Mouse (Mus musculus): ENCODE measurements around the gene Fcho2.

Gene Fcho2

DNA sequence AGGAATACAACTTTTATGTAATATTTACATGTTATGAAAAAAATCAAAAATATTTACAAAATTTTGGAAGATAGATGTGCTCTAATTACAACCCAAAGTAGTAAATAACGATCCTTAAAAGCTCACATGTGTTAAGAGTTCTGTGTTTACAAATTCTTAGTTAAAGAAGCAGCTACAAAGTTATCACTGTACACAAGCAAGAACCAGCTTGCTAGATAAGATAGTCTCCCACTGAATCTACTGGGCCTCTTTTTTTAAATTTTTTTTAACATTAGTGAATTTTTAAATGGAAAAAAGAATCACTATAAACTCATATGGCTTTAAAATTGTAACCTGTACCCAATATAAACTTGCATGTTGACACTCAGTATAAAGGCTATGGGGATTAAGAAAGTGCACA, 91.8 kb downstream of the Fcho2 start:
- in situ Hi-C loops (cut with MboI, MseI): no loop called here

DNA sequence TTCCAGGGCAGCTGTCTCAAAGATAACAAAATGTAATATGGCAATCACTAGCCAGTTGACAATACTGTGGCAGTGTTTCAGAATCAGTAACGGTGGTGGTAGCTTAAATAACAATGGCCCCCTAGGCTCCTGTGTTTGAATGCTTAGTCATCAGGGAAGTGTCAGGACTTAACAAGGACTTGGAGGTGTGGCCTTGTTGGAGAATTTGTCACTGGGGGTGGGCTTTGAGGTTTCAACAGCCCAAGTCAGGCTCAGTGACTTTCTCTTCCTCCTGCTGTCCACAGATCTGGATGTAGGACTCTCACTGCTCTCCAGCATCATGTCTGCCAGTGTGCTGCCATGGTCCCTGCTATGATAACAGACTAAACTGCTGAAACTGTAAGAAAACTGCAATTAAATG, 93.0 kb downstream of the Fcho2 start:
- in situ Hi-C loops (cut with MboI, MseI): no loop called here

DNA sequence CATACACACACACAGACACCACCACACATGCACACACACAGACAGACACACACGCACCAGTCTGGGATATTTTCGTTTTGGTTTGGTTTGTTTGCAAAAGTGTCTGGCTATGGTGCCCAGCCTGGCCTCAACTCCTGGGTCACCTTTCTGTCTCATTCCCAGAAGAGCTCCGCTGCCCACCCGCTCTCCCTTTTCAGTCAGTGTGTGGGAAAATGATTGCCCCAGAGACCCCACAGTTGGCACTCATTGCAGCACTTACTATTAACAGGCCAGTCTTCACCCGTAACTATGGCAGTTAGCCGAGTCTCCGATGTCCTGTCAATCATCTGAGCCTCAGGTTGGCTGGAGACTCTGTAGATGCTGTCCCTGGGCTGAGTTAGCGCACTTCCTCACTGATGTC, 99.1 kb downstream of the Fcho2 start:
- in situ Hi-C loops (cut with MboI, MseI): no loop called here

DNA sequence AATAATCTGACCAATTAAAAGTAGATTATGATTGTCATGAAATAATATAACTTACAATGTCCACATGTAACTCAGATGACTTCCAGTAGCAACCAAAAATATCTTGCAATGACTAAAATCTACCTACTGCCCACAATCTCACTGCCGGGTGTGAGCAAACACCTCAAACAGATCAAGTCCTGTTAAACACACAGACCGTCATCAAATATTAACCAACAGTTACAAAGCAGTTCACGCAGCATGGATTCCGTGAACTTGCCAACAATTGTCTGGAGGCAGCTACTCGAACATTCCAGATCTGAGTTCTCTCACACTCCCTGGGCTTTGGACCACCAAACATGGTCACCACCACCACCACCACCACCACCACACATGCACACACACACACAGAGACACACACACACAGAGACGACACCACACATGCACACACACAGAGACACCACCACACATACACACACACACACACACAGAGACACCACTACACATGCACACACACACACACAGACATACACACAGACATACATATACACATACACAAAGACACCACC, 99.7 kb downstream of the Fcho2 start:
- in situ Hi-C loops (cut with MboI, MseI): no loop called here

DNA sequence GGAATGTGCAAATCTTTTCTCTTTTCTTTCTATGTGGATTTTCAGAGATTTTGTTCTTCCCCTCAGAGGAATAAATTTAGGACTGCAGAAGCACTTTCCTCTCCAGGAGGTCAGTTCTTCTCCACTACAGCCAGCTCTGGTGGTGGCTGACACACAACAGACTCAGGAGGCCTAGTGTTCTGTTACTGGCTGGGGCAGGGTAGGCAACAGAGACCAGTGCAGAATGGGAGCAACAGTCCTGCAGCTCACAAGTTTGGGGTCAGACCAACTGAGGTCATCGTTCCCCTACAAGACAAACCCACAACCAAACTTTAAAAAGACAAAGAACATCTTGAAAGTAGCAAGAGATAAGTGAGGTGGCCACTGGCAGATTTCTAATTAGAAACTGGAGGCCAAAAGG, 104.6 kb downstream of the Fcho2 start:
- in situ Hi-C loops (cut with MboI, MseI): no loop called here

DNA sequence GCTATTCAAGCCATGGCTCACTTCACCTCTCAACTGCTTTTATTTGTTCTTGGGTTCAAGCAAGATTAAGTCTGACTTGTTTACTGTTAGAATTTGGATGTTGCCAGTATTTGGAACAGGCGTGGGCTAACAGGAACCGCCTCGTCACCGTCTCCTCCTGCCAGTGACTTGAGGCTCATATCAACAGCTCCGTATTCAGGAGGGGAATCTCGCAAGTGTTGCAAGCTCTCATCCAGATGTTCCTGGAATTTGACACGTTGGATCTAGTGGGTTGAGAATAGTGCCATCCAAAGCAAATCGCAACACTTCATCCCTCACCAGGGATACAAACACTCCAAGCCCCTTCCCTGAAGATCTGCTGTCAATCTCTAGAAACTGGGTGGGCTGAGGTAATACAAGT, 105.0 kb downstream of the Fcho2 start:
- in situ Hi-C loops (cut with MboI, MseI): no loop called here

DNA sequence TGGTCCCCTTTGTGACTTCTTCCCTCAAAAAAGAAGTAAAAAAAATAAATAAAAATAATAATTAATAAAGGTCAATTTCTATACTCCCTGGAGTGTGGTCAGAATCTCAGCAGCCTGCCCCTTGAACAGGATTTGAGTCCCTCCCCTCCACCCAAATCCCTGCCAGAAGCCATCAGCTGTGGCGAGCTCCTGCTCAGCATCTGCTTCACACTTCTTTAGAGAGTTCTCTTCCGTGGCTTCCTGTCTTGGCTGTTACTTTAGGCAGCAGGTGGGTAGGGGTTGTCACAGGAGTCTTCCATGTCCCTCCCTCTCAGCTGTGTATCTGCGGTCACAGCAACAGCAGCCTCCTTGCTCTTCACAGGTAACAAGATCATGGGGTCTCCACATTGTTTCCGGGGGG, 109.7 kb downstream of the Fcho2 start:
- in situ Hi-C loops (cut with MboI, MseI): no loop called here

DNA sequence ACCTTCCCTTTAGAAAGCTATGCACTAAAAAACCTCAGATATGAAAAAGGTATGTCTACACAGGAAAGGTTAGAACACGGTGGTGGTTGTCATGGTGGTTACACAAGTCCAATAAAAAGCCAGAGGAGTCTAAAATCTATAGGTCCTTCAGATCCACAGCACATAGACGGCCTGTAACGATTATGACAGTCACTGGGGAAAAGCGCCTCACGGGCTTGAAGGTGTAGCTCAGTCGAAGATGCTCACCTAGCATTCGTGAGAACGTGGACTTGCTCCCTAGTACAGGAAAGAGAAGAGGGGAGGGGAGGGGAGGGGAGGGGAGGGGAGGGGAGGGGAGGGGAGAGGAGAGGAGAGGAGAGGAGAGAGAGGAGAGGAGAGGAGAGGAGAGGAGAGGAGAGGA, 111.5 kb downstream of the Fcho2 start:
- in situ Hi-C loops (cut with MboI, MseI): loop anchor here in 1 of 2 experiments (5.0 kb wide), 1 partner anchor 364 kb away; no protein-coding TSS in a partner anchor

DNA sequence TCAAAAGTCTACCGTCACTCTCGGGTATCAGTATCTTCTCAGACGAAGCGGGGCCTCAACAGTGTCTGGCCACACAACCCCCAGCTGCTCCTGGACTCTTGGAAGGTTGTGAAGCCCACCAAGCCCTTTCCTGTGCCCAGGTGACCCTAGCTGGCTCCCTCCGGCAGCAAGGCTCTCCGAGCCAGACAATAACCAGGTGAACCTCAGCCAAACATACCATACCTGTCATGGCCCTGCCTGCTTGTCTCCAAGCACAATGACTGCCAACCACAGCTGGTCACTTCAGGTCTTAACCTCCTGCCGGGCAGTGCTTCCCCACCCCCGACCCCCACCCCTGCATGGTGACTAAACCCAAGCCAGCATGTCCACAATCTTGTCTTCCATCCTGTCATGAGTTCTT, 112.9 kb downstream of the Fcho2 start:
- in situ Hi-C loops (cut with MboI, MseI): loop anchor here in 1 of 2 experiments (5.0 kb wide), 1 partner anchor 365 kb away; no protein-coding TSS in a partner anchor

DNA sequence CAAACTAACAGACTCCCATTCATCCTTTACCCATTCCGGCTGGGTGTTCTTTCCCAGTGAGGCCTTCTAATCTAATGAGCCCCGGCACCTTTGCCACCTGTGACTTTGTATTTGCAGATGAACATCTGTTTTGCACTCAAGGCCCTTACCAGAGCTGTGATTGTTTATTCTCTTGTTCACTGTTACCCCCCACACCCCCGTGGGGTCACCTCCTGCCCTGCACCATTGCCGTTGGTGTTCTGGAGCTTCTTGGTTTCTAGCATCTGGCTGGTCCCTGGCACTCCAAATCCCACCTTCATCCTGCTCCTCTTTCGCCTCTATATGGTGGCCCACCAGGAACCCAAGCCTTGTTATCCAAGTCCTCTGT, 114.0 kb downstream of the Fcho2 start:
- in situ Hi-C loops (cut with MboI, MseI): loop anchor here in 1 of 2 experiments (5.0 kb wide), 1 partner anchor 366 kb away; no protein-coding TSS in a partner anchor

DNA sequence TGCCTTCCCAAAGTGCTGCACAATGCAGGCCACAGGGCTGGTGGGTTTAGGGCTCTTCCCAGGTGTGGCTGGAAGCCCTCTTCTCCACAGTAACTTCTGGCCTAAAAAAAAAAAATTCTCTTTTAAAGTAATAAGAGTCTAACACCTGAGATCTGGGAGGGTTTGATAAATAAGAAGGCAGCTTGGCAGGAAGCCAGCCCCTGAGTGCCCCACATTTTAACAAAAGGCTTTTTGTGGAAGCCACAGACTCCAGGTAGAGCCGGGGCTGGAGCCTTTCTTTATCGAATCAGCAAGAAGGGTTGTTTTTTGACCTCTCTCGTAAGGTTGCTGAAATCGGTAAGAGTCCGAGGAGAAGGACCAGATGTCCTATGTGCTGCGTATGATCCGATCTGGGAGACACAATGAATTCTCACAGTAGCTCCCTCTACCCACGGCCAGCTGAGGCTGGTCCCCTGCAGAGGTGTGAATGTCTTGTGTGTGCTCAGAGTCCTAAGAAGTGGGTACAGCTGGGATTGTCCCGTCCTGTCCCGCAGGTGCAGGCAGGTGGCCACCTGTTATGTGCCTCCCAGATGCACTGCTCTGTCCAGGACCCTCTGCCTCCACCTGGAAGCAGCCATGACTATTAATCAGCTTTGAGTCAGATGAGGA, 114.5 kb downstream of the Fcho2 start:
- in situ Hi-C loops (cut with MboI, MseI): loop anchor here in 1 of 2 experiments (5.0 kb wide), 1 partner anchor 367 kb away; no protein-coding TSS in a partner anchor

DNA sequence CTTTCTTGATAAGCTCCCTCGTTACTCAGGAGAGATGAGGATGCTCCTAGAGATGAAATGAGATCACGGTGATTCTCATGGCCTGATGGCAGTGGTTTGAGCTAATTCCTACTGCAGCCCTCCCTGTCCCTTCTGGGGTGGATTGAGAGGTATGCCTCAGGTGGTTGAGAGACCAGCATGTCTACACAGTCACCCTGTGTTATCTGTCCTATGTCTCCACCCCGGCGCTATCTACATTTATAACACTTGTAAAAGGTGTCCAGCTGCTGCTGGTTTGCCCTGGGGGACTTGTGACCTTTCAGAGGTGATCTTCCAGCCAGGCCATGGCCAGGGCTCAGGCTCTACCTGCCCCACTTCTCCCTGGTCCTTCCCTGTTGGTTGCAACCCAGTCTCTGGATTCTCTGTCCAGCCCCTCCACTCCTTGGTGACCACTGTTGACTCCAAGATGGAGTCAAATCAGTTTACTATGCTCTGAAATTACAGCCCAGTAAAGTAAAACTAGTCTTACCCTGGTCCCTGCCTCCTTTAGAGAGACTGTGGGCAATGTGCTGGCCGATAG, 115.2 kb downstream of the Fcho2 start:
- in situ Hi-C loops (cut with MboI, MseI): loop anchor here (5.0 to 25.0 kb wide), 4 partner anchors 65 to 1062 kb away; partner anchors contain the start of gene Tmem174 (in 1 of the 2)

DNA sequence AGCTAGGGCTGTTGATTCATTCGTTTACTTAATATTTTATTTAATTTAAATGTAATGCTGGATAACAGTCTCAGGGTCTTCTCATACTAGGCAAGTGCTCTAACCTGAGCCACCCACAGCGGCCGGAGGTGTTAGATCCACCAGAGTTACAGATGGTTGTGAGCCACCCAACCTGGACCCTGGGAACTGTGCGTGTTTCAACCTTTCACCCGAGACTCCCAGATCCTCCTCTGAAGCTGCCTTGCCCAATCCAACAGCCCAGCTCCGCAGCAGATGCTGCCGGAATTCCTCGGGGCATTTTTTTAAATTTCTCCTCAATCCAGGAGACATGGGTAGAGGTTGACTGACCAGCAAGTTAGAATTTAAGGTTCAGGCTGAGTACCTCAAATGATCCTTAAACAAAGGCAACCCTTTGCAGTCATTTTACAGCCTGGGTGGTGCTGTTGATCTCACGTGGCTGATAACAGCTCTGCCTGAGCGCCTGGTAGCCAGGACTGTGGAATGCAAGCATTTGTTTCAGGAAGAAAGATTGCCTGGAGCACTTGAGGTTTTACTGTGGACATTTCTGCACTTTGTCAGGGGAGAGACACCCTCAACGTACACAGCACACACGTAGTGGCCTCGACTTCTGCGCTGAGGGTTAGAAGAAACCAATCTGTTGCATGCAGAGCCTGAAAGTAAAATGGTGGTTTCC, 116.1 kb downstream of the Fcho2 start:
- in situ Hi-C loops (cut with MboI, MseI): loop anchor here (10.0 to 25.0 kb wide), 3 partner anchors 64 to 1063 kb away; partner anchors contain the start of gene Tmem174 (in 1 of the 2)

DNA sequence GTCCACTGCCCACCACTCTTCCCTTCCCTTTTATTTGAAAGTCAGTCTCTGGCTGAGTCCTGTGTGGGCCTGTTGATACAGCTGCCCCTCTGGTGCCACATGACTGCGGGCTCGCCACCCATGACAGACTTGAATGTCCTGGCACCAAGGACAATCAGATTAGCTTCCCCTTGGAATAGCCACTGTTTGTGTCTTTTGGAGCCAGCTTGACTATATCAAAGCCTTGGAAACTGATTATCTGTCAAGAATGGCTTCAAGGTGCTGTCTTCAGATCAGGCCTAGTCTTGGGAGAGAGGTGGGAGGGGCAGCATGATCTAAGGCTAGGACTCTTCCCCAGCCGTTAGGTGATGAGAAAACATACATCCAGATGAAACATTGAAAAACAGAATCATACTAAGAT, 118.5 kb downstream of the Fcho2 start:
- in situ Hi-C loops (cut with MboI, MseI): loop anchor here (10.0 to 25.0 kb wide), 3 partner anchors 62 to 1066 kb away; partner anchors contain the start of gene Tmem174 (in 1 of the 2)

DNA sequence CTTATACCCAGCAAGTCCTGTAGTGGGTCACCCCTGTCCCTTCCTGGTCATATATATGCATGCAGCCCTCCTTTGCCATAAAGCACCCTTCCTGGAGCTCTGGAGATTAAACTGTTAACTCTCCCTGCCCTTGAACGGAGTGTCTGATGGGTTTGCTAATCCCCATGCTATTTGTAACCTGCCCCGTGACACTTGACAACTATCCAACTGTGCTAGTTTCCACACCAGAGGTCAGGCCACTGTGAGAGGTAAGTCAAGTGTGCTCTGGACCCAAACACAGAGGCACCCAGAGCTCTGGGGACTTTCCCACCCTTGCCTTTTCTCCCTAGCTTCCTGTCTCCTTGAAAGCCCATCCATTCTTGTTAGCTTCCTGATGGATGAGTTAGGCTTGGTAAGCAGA, 119.7 kb downstream of the Fcho2 start:
- in situ Hi-C loops (cut with MboI, MseI): loop anchor here (10.0 to 25.0 kb wide), 3 partner anchors 61 to 1067 kb away; partner anchors contain the start of gene Tmem174 (in 1 of the 2)

DNA sequence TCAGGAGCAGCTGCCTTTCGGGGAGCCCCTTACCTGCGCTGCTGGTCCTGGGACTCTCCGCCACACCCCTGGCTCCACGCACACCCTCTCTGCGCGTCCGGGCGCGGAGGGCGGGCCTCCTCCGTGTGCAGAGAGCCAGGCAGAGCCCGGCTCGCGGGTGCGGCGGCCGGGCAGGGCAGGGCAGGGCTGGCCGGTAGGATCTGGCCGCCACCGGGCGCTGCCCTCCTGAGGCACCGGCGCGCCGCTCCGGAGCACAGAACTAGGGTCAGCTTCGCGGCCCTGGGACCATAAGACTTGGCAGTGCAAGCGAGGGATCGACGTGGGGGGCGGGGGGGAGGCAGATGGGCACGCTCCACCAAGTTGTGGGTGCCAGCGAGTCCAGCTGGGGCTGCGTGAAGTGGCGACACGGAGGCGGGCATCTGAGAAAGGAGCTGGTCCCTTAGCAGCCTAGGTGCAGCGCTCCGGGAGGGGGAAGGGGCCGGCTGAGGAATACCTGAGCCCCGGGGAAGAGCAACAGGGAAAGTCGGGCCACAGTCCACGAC, 120.4 kb downstream of the Fcho2 start, which contains the start of gene Tmem171:
Gene Tmem171 (minus strand): TSS at position 62 of the 542 bp plus-strand sequence.
- in situ Hi-C loops (cut with MboI, MseI): loop anchor here (10.0 to 25.0 kb wide), 3 partner anchors 60 to 1067 kb away; partner anchors contain the start of gene Tmem174 (in 1 of the 2)

DNA sequence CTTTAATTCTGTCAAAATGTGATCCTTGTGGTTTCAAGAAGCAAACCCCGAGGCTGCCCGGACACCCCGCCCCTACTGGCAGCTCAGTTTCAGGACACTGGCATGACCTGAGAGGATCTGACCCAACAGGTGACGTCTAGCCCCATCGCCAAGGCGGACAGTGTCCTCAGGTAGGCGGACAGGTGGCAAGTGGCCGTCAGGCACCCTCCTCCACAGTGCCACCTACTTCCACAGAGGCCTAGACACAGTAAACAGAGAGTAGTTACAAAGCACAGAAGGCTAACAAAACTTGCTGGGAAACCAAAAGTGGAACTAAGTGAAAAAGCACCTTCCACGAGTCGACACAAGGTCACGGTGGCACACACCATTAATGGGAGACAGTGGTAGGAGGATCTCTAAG, 121.9 kb downstream of the Fcho2 start:
- in situ Hi-C loops (cut with MboI, MseI): loop anchor here (10.0 to 25.0 kb wide), 3 partner anchors 59 to 1069 kb away; partner anchors contain the start of gene Tmem174 (in 1 of the 2)

DNA sequence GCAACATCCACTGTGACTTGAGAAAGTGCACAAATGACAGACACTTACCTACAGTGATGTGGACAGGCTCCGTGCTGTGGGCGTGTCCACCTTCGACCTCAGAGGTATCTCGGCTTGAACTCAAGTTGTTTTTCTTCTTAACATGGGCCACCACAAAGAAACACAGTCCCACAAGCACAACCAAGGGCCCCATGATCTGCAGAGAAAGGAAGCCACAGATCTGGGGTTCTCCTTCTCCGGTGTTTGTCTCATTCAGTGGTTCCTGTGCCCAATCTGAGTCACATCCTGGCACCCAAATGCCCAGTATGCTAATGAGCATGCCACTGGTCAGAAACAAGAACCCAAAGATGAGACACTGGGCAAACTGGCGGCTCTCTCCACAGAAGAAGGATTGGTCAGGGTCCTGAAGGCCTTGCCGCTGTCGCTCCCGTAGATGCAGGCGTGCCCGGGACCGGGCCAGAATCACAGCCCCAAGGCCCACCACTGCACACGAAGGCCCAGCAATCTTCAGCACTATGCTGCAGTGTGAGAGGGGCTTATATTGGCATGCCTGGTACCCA, 123.2 kb downstream of the Fcho2 start:
- in situ Hi-C loops (cut with MboI, MseI): loop anchor here (10.0 to 25.0 kb wide), 3 partner anchors 57 to 1070 kb away; partner anchors contain the start of gene Tmem174 (in 1 of the 2)

DNA sequence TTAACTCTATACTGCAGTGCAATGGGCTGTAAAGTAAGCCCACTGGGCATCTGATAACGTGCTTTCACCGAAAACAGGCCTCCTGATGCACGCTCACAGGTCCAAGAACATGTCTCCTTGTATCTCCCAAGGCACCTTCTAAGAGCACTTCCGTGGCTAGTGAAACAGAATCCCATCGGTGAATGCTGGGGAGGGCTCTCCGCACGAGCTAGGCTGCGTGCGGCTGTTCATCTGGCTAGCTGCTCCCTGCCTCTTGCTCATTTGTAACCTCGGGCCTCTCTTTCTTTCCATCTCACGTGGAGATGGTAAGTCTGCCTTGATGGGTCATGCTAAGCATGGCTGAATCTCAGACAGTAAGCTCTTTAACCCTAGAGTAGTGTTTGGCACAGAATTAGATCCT, 124.4 kb downstream of the Fcho2 start:
- in situ Hi-C loops (cut with MboI, MseI): loop anchor here (10.0 to 25.0 kb wide), 3 partner anchors 56 to 1071 kb away; partner anchors contain the start of gene Tmem174 (in 1 of the 2)

DNA sequence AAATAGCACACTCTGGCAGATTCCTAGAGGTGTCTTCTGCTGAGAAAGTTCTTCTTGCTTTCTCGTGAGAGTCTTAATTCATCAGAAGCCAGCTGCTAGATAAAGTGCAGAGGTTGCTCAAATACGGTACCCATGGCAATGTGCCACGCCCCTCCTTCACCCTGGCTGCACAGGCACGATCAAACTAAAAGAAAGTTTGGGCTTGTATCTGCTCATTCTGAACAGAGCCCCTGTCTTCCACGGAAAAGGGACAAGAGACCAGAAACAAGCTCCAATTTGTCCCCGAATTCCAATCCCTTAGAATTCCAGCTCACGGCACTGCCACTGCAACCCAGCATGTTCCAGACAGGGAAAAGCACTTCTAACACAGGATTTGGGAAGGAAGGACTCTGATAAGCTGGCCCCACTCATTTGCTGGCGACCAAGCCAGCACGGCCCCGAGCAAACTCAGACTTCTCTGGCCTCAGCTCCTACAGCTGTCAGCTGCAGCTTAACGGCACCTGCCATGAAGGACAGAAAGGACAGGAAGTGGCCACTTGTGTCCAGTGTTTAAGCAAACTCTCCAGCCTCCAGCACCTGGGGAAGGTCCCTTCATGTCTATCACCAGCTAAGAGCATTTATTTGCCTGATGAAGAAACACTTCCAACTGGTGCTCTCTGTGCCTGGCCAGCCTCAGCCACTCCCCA, 125.5 kb downstream of the Fcho2 start:
- in situ Hi-C loops (cut with MboI, MseI): loop anchor here (10.0 to 25.0 kb wide), 3 partner anchors 55 to 1073 kb away; partner anchors contain the start of gene Tmem174 (in 1 of the 2)

Measured in T-helper 17 cell (primary cell).